ENCODE assay signal across 13 mouse cellular contexts in genomic region chr12:110020541-110021470, GRCm38 (mm10).
A peak's percentile ranks its signal among the peaks of the same experiment; 100 is the strongest.
DNase-seq lines count a peak whose midpoint lies in the region; ATAC-seq lines count a peak whose summit lies in the region.
"Had no signal": no experiment of that assay in that cellular context is flagged by ENCODE, and none has a peak within 500 bp of the region (broad histone marks: within the 10 kb centered on the region; RNA-seq: fewer than 3 reads in every experiment).

No protein-coding gene starts in this region.

- peaks cover 20% of the 10 kb centered on the region; the same call in 1 of the 2 replicates for H3K4me1 ChIP-seq in kidney, embryonic 16.5 days (ENCODE audit: insufficient read depth, low read length)
- H3K4me1 ChIP-seq in midbrain, embryonic 16.5 days (ENCODE audit: control insufficient read depth, insufficient read depth, low read length): no peaks in the 10 kb centered on the region
- H3K4me1 ChIP-seq: heart, embryonic 15.5 days had no signal

- H3K36me3 ChIP-seq in kidney, embryonic 16.5 days (ENCODE audit: insufficient read depth, low read length): no peaks in the 10 kb centered on the region
- no peaks in the 10 kb centered on the region for H3K36me3 ChIP-seq in midbrain, embryonic 16.5 days (ENCODE audit: control insufficient read depth, insufficient read depth, low read length)
- H3K36me3 ChIP-seq: embryonic facial prominence, embryonic 12.5 days; heart, embryonic 15.5 days had no signal

- ATAC-seq in kidney, embryonic 16.5 days (ENCODE audit: low FRiP score, low TSS enrichment): peak; percentile 50
- no peak for ATAC-seq in midbrain, embryonic 16.5 days
- ATAC-seq: forebrain, postnatal 0 days had no signal

- H3K4me2 ChIP-seq in kidney, embryonic 16.5 days (replicated peaks; ENCODE audit: low read depth, low read length): no peak overlapping the region
- no peak overlapping the region for H3K4me2 ChIP-seq in midbrain, embryonic 16.5 days (ENCODE audit: low read length)
- H3K4me2 ChIP-seq: embryonic facial prominence, embryonic 12.5 days; heart, embryonic 15.5 days had no signal

- intact Hi-C loops in gastrocnemius, postnatal 36 days (cut with DNase I): no loop called here

- no peak overlapping the region for H3K4me3 ChIP-seq in kidney, embryonic 16.5 days (ENCODE audit: low read length)
- H3K4me3 ChIP-seq in midbrain, embryonic 16.5 days (ENCODE audit: low read depth, low read length): no peak overlapping the region
- H3K4me3 ChIP-seq: embryonic facial prominence, embryonic 12.5 days; heart, embryonic 15.5 days had no signal

- H3K27me3 ChIP-seq in kidney, embryonic 16.5 days (ENCODE audit: insufficient read depth, low read length): no peaks in the 10 kb centered on the region
- H3K27me3 ChIP-seq in midbrain, embryonic 16.5 days (ENCODE audit: control insufficient read depth, insufficient read depth, low read depth, low read length): no peaks in the 10 kb centered on the region
- H3K27me3 ChIP-seq: heart, embryonic 15.5 days had no signal

- peak overlapping the region; percentile 38; the same call in 1 of the 2 replicates for H3K27ac ChIP-seq in kidney, embryonic 16.5 days (ENCODE audit: low read length)
- H3K27ac ChIP-seq in midbrain, embryonic 16.5 days (ENCODE audit: low read length): no peak overlapping the region
- H3K27ac ChIP-seq: embryonic facial prominence, embryonic 12.5 days; heart, embryonic 15.5 days had no signal

- no peak for DNase-seq in kidney, adult 8-10 months
- peak; percentile 33 for DNase-seq in adipocyte (ENCODE audit: low spot score)
- DNase-seq in gastrocnemius, postnatal 36 days: peak; percentile 23 to 36
- peak; percentile 71 for DNase-seq in lung, postnatal 10 days
- no peak for DNase-seq in cerebellum, adult 11 months
- DNase-seq in layer of hippocampus, adult 11-12 months (ENCODE audit: low spot score): no peak
- DNase-seq: cerebellum, adult 8-10 months; forebrain, postnatal 0 days; retina, postnatal 1 day had no signal

- WGBS in kidney, embryonic 16.5 days: 26% methylated on average over 19 of the region's 19 CpGs
- 69% methylated on average over 19 of the region's 19 CpGs for WGBS in midbrain, embryonic 16.5 days

- no peaks in the 10 kb centered on the region for H3K9me3 ChIP-seq in kidney, embryonic 16.5 days (ENCODE audit: low read length)
- no peaks in the 10 kb centered on the region for H3K9me3 ChIP-seq in midbrain, embryonic 16.5 days (replicated peaks; ENCODE audit: control insufficient read depth, low read length, poor library complexity, severe bottlenecking)
- H3K9me3 ChIP-seq: embryonic facial prominence, embryonic 12.5 days; heart, embryonic 15.5 days had no signal

- H3K9ac ChIP-seq in kidney, embryonic 16.5 days (replicated peaks; ENCODE audit: low read length): no peak overlapping the region
- no peak overlapping the region for H3K9ac ChIP-seq in midbrain, embryonic 16.5 days (ENCODE audit: low read depth, low read length)
- H3K9ac ChIP-seq: embryonic facial prominence, embryonic 12.5 days; forebrain, postnatal 0 days; heart, embryonic 15.5 days had no signal

Comparison
In these comparisons a context has a peak if more than half of its experiments do, and no peak if none do; other contexts are left out.
1. DNase-seq: peak in adipocyte (single experiment), gastrocnemius, postnatal 36 days (2 of 2) and lung, postnatal 10 days (single experiment); none in kidney, adult 8-10 months (0 of 2), cerebellum, adult 11 months (single experiment) and layer of hippocampus, adult 11-12 months (single experiment).